Mouse (Mus musculus): Measurements from ENCODE around the gene Prss35. TPM values are rescaled to one million over a fixed set of nuclear protein-coding genes. Genes with fewer than 3 reads are reported as not detected.

Gene Prss35
- polyA plus RNA-seq, 1 experiment: not detected

DNA sequence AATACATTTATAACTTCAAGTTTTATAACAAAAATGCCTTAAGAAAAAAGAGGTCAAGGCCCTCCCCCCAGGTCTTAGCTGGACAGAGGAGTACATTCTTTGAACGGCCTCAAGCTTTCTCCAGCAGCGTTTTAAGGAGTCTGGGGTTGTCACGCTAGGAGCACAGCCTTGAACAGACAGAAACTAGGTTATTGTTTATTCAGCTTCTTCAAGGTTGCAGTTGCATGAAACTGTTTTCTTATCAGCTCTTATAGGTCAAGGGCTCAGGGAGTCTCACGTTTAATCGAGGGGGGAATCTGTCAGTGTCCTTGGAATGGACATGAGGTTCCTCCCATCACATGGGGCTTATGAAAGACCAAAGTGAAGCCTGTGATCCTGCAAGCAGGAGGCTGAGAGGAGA, 26.3 kb upstream of the Prss35 start:
- H3K36me3 ChIP-seq (ENCODE audit: control insufficient read depth, insufficient read depth, low read length): no peaks in the 10 kb centered on the region
- TF ChIP-seq CTCF (IDR thresholded peaks at IDR 0.05; ENCODE audit: extremely low read depth, insufficient read length, insufficient replicate concordance, low read depth, low read length) (no peak), POLR2A (IDR thresholded peaks at IDR 0.05; ENCODE audit: low read depth, low read length) (no peak)
- no peaks in the 10 kb centered on the region for H3K4me1 ChIP-seq (ENCODE audit: control insufficient read depth, insufficient read depth, insufficient read length, low read length)
- no peak overlapping the region for H3K4me3 ChIP-seq (ENCODE audit: low read depth, low read length)
- H3K27me3 ChIP-seq (ENCODE audit: control insufficient read depth, insufficient read depth, low read length): no peaks in the 10 kb centered on the region; the same call in 1 of the 2 replicates
- H3K27ac ChIP-seq (ENCODE audit: insufficient read depth, low read depth, low read length): no peak overlapping the region
- 51% methylated on average over 5 of the region's 5 CpGs for WGBS

DNA sequence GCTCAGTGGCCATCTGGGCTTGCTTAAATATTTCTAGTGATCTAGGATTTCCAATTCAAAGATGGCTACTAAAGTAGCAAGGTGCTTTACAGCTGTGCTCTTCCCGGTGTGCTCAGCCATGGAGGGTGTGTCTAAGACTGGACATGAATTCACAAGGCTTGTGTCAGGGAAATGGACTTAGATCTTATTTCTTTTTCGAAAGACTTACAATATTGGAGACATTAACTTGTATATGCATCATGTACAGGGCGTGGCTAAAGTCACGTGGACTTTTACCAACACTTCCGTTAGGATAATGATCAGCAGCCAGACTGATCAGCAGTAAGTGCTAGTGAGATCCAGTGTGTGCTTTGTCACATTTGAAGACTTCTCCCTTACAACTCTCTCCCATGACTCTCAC, 23.2 kb upstream of the Prss35 start:
- H3K27ac ChIP-seq (ENCODE audit: insufficient read depth, low read depth, low read length): no peak overlapping the region
- no peak for TF ChIP-seq CTCF (IDR thresholded peaks at IDR 0.05; ENCODE audit: extremely low read depth, insufficient read length, insufficient replicate concordance, low read depth, low read length)
- no peak for TF ChIP-seq POLR2A (IDR thresholded peaks at IDR 0.05; ENCODE audit: low read depth, low read length)
- 44% methylated on average over 5 of the region's 5 CpGs for WGBS
- no peaks in the 10 kb centered on the region for H3K27me3 ChIP-seq (ENCODE audit: control insufficient read depth, insufficient read depth, low read length)
- no peaks in the 10 kb centered on the region for H3K36me3 ChIP-seq (ENCODE audit: control insufficient read depth, insufficient read depth, low read length)
- H3K4me1 ChIP-seq (ENCODE audit: control insufficient read depth, insufficient read depth, insufficient read length, low read length): no peaks in the 10 kb centered on the region
- H3K4me3 ChIP-seq (ENCODE audit: low read depth, low read length): no peak overlapping the region

DNA sequence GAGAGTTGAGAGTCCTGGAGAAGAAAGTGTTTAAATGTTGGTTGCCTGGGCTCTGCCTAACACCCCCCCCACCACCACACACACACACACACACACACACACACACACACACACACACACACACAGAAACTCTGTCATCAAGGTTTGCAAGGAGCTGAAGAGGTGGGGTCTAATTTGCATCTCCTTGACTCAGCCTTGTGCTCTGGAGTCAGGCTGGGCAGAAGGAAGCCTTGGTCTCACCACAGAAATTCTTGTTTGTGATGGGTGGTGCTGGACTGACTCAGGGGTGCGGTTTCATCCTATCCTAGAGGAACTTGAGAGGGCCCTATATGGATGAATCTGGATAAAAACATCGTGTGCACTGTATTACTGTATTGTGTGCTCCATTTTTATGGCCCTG, 22.7 kb upstream of the Prss35 start:
- Histone ChIP-seq H3K4me3 (ENCODE audit: low read depth, low read length) (no peak overlapping the region), H3K27ac (ENCODE audit: insufficient read depth, low read depth, low read length) (no peak overlapping the region), H3K36me3 (ENCODE audit: control insufficient read depth, insufficient read depth, low read length) (no peaks in the 10 kb centered on the region), H3K27me3 (ENCODE audit: control insufficient read depth, insufficient read depth, low read length) (no peaks in the 10 kb centered on the region), H3K4me1 (ENCODE audit: control insufficient read depth, insufficient read depth, insufficient read length, low read length) (no peaks in the 10 kb centered on the region)
- 67% methylated on average over 2 of the region's 2 CpGs for WGBS
- TF ChIP-seq POLR2A (IDR thresholded peaks at IDR 0.05; ENCODE audit: low read depth, low read length) (no peak), CTCF (IDR thresholded peaks at IDR 0.05; ENCODE audit: extremely low read depth, insufficient read length, insufficient replicate concordance, low read depth, low read length) (no peak)

DNA sequence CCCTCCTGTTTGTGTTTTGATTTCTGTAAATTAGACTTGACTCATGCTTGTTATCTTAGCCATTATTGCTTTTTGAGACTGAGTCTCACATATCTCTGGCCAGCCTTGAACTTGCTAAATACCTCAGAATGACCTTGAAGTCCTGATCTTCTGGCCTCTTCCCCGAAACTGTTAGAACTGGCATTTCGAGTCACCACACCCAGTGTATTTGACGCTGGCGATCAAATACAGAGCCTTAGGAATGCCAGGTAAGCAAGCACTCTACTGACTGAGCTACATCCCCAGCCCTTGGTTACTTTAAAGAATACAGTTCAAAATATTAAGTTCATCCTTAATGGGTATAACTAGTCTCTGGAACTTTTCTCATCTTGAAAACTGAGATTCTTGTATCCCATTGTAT, 18.4 kb upstream of the Prss35 start:
- Histone ChIP-seq H3K27ac (ENCODE audit: insufficient read depth, low read depth, low read length) (no peak overlapping the region), H3K36me3 (ENCODE audit: control insufficient read depth, insufficient read depth, low read length) (no peaks in the 10 kb centered on the region), H3K4me3 (ENCODE audit: low read depth, low read length) (no peak overlapping the region), H3K4me1 (ENCODE audit: control insufficient read depth, insufficient read depth, insufficient read length, low read length) (peaks cover 2% of the 10 kb centered on the region; the same call in 1 of the 2 replicates), H3K27me3 (ENCODE audit: control insufficient read depth, insufficient read depth, low read length) (no peaks in the 10 kb centered on the region)
- TF ChIP-seq POLR2A (IDR thresholded peaks at IDR 0.05; ENCODE audit: low read depth, low read length) (no peak), CTCF (IDR thresholded peaks at IDR 0.05; ENCODE audit: extremely low read depth, insufficient read length, insufficient replicate concordance, low read depth, low read length) (no peak)
- WGBS: 47% methylated on average over 4 of the region's 4 CpGs

DNA sequence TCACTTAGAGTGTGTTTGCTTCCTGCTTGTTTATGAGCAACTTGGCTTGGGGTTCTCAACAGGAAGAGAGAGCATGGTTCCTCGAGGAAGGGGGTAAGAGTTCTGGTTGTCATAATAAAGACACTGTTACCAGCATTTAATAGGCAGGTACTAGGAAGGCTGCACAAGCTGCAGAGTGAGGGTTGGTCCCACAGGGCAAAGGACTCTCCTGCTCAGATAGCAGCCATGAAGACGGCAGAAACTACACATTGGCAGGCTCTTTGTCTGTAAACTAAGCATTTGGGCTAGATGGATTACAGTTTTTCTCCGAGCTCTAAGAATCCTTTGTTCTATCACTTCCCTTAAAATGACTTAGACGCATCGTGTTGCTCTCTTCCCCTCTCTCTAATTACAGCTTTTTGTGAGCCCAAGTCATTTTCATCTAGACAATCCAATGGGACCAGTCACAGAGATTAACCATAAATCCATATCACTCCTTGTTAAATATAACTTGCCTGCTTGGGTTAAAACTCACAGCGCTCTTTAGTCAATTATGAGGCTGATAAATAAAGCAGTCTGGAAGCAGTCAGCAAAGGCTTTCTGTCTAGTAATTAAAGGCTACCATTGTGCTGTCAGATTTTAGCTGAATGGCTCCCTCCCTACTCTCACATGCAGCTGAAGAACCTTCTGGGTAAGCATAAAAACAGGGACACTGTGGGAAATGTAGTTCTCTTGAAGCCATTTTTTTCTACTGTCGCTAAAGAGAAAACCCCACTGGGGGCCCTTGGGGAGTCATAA, 17.7 kb upstream of the Prss35 start:
- no peak overlapping the region for H3K27ac ChIP-seq (ENCODE audit: insufficient read depth, low read depth, low read length)
- H3K4me3 ChIP-seq (ENCODE audit: low read depth, low read length): no peak overlapping the region
- no peak for TF ChIP-seq CTCF (IDR thresholded peaks at IDR 0.05; ENCODE audit: extremely low read depth, insufficient read length, insufficient replicate concordance, low read depth, low read length)
- TF ChIP-seq POLR2A (IDR thresholded peaks at IDR 0.05; ENCODE audit: low read depth, low read length): no peak
- H3K27me3 ChIP-seq (ENCODE audit: control insufficient read depth, insufficient read depth, low read length): no peaks in the 10 kb centered on the region
- 51% methylated on average over 7 of the region's 7 CpGs for WGBS
- peaks cover 2% of the 10 kb centered on the region; the same call in 1 of the 2 replicates for H3K4me1 ChIP-seq (ENCODE audit: control insufficient read depth, insufficient read depth, insufficient read length, low read length)
- H3K36me3 ChIP-seq (ENCODE audit: control insufficient read depth, insufficient read depth, low read length): no peaks in the 10 kb centered on the region

DNA sequence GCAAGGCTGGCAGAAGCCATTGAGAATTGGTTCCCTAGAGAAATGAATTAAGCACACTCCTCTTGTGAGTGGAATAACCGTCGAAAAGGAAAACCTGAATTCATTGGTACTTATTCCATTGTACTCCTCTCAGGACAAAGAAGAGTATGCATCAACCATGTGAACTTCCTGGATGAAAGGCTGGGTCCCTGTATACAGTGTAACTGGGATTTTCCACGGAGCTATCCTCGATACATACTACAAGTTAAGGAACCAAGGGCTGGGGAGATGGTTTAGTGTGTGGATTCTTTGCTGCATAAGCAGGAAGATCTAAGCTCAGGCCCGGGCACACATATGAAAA, 17.1 kb upstream of the Prss35 start:
- H3K36me3 ChIP-seq (ENCODE audit: control insufficient read depth, insufficient read depth, low read length): no peaks in the 10 kb centered on the region
- no peak overlapping the region for H3K27ac ChIP-seq (ENCODE audit: insufficient read depth, low read depth, low read length)
- 90% methylated on average over 5 of the region's 5 CpGs for WGBS
- TF ChIP-seq CTCF (IDR thresholded peaks at IDR 0.05; ENCODE audit: extremely low read depth, insufficient read length, insufficient replicate concordance, low read depth, low read length): no peak
- no peak for TF ChIP-seq POLR2A (IDR thresholded peaks at IDR 0.05; ENCODE audit: low read depth, low read length)
- no peak overlapping the region for H3K4me3 ChIP-seq (ENCODE audit: low read depth, low read length)
- H3K4me1 ChIP-seq (ENCODE audit: control insufficient read depth, insufficient read depth, insufficient read length, low read length): peaks cover 2% of the 10 kb centered on the region; the same call in 1 of the 2 replicates
- no peaks in the 10 kb centered on the region for H3K27me3 ChIP-seq (ENCODE audit: control insufficient read depth, insufficient read depth, low read length)

DNA sequence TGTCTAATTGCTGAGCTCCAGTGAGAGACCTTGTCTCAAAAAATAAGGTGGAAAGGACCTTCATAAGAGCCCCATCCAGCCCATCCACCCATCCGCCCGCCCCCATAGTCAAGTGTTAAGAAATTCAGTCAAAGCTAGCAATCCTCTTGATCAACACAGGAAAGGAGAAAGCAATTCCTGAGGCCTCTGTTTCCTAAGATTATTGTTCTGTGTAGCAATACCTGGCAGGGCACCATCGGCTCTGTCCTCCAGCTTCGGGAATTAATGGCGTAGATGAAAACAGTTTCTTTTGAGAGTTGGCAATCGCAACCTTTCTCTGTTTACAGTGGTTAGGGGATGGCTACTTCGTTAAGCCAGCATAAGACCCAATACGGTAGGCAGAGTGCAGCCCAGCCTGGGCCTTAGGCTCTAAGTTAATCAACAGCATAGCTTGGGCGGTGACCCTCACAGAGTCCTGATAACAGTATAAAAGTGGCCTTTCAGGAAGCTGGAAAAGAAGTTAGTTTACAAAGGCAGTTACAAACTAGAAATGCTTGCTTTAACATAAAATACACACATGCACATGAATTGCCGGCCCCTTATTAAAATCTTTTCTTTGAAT, 15.1 kb upstream of the Prss35 start:
- WGBS: 54% methylated on average over 10 of the region's 10 CpGs
- no peak overlapping the region for H3K4me3 ChIP-seq (ENCODE audit: low read depth, low read length)
- no peak for TF ChIP-seq CTCF (IDR thresholded peaks at IDR 0.05; ENCODE audit: extremely low read depth, insufficient read length, insufficient replicate concordance, low read depth, low read length)
- TF ChIP-seq POLR2A (IDR thresholded peaks at IDR 0.05; ENCODE audit: low read depth, low read length): no peak
- H3K27ac ChIP-seq (ENCODE audit: insufficient read depth, low read depth, low read length): no peak overlapping the region
- peaks cover 2% of the 10 kb centered on the region; the same call in 1 of the 2 replicates for H3K4me1 ChIP-seq (ENCODE audit: control insufficient read depth, insufficient read depth, insufficient read length, low read length)
- H3K27me3 ChIP-seq (ENCODE audit: control insufficient read depth, insufficient read depth, low read length): no peaks in the 10 kb centered on the region
- no peaks in the 10 kb centered on the region for H3K36me3 ChIP-seq (ENCODE audit: control insufficient read depth, insufficient read depth, low read length)
